ENCODE assay signal across 8 mouse cellular contexts in the genomic region with DNA sequence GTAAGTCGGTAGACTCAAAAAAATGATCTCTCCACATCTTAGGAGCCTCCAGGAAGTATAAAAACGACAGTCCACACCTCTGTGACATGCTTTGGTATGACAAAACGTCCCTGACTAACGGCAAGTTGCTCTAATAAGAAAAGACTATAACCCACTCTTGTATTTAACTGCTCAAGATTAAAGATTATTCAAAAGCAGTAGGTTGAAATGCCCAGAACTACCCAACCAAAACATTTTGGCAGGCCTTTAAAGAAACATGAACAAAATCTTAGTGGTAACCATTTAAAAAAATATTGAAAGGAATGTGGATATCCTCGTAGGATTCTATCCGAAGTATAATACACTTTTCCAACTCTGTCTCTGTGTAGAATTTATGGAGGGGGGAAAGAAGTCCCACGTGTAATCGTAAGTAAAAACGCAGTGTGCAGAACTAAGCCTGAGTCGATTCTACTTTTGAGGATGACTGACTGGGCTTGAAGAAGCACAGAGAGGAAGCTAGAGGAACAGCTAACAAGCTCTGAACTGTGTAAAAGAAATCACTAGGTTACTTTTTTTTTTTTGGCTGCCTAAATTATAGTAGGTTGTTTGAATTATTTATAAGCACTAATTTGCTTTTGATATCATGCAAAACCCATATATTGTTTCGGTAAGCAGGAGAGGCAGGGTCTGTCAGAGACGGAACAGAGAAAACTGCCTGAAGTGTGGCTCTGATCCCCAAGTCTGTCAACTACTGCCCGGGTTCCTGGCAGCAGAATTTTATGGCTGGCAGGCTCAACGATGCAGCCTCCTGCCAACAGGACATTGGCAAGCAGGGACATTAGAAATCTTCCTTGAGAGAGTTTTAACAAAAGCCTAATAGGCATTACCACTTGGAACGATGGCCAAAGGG. TPM values are rescaled to one million over a fixed set of nuclear protein-coding genes. Genes with fewer than 3 reads are reported as not detected.
DNase-seq lines count a peak whose midpoint lies in the region; ATAC-seq lines count a peak whose summit lies in the region.

No protein-coding gene starts in this region.

- H3K9me3 ChIP-seq in hindbrain, embryonic 13.5 days, result no peaks in the 10 kb centered on the region
- H3K9me3 ChIP-seq in hindbrain, embryonic 11.5 days (ENCODE audit: control insufficient read depth, low read length), result no peaks in the 10 kb centered on the region

- H3K27ac ChIP-seq in hindbrain, embryonic 13.5 days, result peak overlapping the region; percentile 2; the same call in 1 of the 2 replicates
- no peak overlapping the region for H3K27ac ChIP-seq in hindbrain, embryonic 11.5 days (ENCODE audit: low read depth, low read length)

- 62% methylated on average over 15 of the region's 15 CpGs for WGBS in hindbrain, embryonic 13.5 days
- WGBS in hindbrain, embryonic 11.5 days, result 80% methylated on average over 15 of the region's 15 CpGs

- no peak for DNase-seq in hindbrain, embryonic 11.5 days (ENCODE audit: low spot score)
- peak; percentile 45 for DNase-seq in cerebellum, adult 11-12 months
- DNase-seq in gonadal fat pad, adult 2 months (ENCODE audit: low read depth), result peak; percentile 12
- peak; percentile 40 to 46 for DNase-seq in layer of hippocampus, adult 8-10 months (ENCODE audit: low spot score in 2 of 2)
- no peak for DNase-seq in T-cell, adult 2 months (ENCODE audit: low spot score)
- DNase-seq in urinary bladder, adult 2 months (ENCODE audit: low spot score), result no peak

- H3K4me2 ChIP-seq in hindbrain, embryonic 13.5 days, result no peak overlapping the region
- H3K4me2 ChIP-seq in hindbrain, embryonic 11.5 days (replicated peaks; ENCODE audit: low read depth, low read length), result no peak overlapping the region

- H3K4me3 ChIP-seq in hindbrain, embryonic 13.5 days, result no peak overlapping the region
- no peak overlapping the region for H3K4me3 ChIP-seq in hindbrain, embryonic 11.5 days (ENCODE audit: low read depth, low read length)

- no peaks in the 10 kb centered on the region for H3K27me3 ChIP-seq in hindbrain, embryonic 13.5 days
- no peaks in the 10 kb centered on the region for H3K27me3 ChIP-seq in hindbrain, embryonic 11.5 days (ENCODE audit: control insufficient read depth, insufficient read depth, low read length)

- peak; percentile 81 for ATAC-seq in hindbrain, embryonic 13.5 days (ENCODE audit: low FRiP score)
- no peak for ATAC-seq in hindbrain, embryonic 11.5 days (ENCODE audit: low FRiP score)
- ATAC-seq in activated CD4-positive, CD25-positive, alpha-beta regulatory T cell, adult 4 months, result no peak

- H3K36me3 ChIP-seq in hindbrain, embryonic 13.5 days, result no peaks in the 10 kb centered on the region
- no peaks in the 10 kb centered on the region for H3K36me3 ChIP-seq in hindbrain, embryonic 11.5 days (ENCODE audit: control insufficient read depth, insufficient read depth, low read length)

- H3K9ac ChIP-seq in hindbrain, embryonic 13.5 days, result no peak overlapping the region
- H3K9ac ChIP-seq in hindbrain, embryonic 11.5 days (ENCODE audit: low read depth, low read length), result no peak overlapping the region

- peaks cover 29% of the 10 kb centered on the region for H3K4me1 ChIP-seq in hindbrain, embryonic 13.5 days (replicated peaks)
- no peaks in the 10 kb centered on the region for H3K4me1 ChIP-seq in hindbrain, embryonic 11.5 days (replicated peaks; ENCODE audit: control insufficient read depth, insufficient read depth, low read length)

RNA-seq across cellular contexts. Expression of gene 1110032F04Rik, which starts 45.3 kb away (rescaled TPM):
- 2.3 and 2.9 TPM in 2 replicates for polyA plus RNA-seq in hindbrain, embryonic 13.5 days (2015; fragmentation: Nextera tagmentation; extraction: Ambion mirVana)
- 1.7 and 1.9 TPM in 2 replicates for polyA plus RNA-seq in hindbrain, embryonic 11.5 days (2014; fragmentation: Nextera tagmentation; extraction: Ambion mirVana)
- polyA plus RNA-seq in gonadal fat pad, adult 2 months (2012; rRNA removed), result 1.5 and 2.6 TPM in 2 replicates
- 1 to 10 TPM; 7.6 to 9.5 (median 9.1) TPM for total RNA-seq in layer of hippocampus, adult 8-10 months (2022)
- 1 to 10 TPM; 1.9 to 2.3 TPM for polyA plus RNA-seq in activated CD4-positive, CD25-positive, alpha-beta regulatory T cell, adult 4 months (2017; shearing (Covaris generic))
- polyA plus RNA-seq in urinary bladder, adult 2 months (2012; rRNA removed), result 0.19 and 0.28 TPM in 2 replicates

Comparison
In these comparisons a context has a peak if more than half of its experiments do, and no peak if none do; other contexts are left out.
1. DNase-seq: peak in cerebellum, adult 11-12 months (single experiment), gonadal fat pad, adult 2 months (single experiment) and layer of hippocampus, adult 8-10 months (2 of 2); none in hindbrain, embryonic 11.5 days (single experiment), T-cell, adult 2 months (single experiment) and urinary bladder, adult 2 months (single experiment).